Mouse (Mus musculus): Measurements from ENCODE around the gene Srsf9. TPM values are rescaled to one million over a fixed set of nuclear protein-coding genes. Genes with fewer than 3 reads are reported as not detected.
"Not testable (repeated sequence)": the region's sequence is repeated elsewhere in the genome, so short reads cannot be mapped to it uniquely, and the experiment has no call there.

Gene Srsf9
- polyA plus RNA-seq, 1 experiment from 2014 or later: 234 TPM

DNA sequence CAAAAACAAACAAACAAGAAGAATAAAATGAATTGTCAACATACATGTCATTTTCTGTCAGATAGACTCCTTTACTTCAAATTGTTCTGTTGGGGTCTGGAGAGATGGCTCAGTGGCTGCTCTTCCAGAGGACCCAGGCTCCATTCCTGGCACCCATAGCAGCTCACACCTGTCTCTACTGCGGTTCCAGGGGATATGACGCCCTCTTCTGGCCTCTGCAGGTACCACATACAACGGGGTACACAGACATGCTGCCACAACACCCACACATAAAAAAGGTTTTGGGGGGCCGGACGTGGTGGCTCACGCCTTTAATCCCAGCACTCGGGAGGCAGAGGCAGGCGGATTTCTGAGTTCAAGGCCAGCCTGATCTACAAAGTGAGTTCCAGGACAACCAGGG lies 32.8 kb upstream of the Srsf9 start:
- H3K4me1 ChIP-seq (replicated peaks; ENCODE audit: insufficient read depth, low read length): peaks cover 10% of the 10 kb centered on the region; the same call in 1 of the 2 replicates
- no peaks in the 10 kb centered on the region for H3K9me3 ChIP-seq (replicated peaks; ENCODE audit: low read length)
- H3K36me3 ChIP-seq (ENCODE audit: insufficient read depth, low read length): peaks cover 41% of the 10 kb centered on the region
- H3K4me3 ChIP-seq (replicated peaks; ENCODE audit: low read depth, low read length): no peak overlapping the region
- no peaks in the 10 kb centered on the region for H3K27me3 ChIP-seq (ENCODE audit: insufficient read depth, low read length)
- ATAC-seq (replicated peaks; ENCODE audit: low FRiP score, low read depth) (no peak), DNase-seq (ENCODE audit: low spot score) (no peak)
- no peak overlapping the region for H3K9ac ChIP-seq (ENCODE audit: low read depth, low read length)
- 94% methylated on average over 8 of the region's 8 CpGs for WGBS
- H3K27ac ChIP-seq: no peak overlapping the region
- no peak overlapping the region for H3K4me2 ChIP-seq (ENCODE audit: low read length)
- peak; percentile 35; the same call in 1 of the 2 replicates for TF ChIP-seq CTCF (IDR thresholded peaks at IDR 0.05; ENCODE audit: low read depth)

DNA sequence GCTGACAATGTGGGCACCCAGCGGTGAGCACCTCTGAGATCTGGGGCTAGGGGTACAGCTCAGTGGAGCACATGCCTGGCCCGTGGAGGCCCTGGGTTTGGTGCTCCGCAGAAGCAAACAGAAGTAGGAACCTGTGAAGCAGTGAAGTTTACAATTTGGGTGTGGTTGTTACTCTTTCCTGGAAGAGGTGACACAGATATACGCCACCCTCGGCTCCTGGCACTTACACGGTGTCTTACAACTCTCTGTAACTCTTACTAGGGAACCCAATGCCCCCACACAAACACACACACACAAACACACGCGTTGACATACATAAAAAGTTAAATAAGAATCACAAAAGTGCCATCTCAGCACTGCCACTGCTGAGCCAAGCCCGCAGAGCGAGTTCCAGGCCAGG lies 30.6 kb upstream of the Srsf9 start:
- H3K9me3 ChIP-seq (replicated peaks; ENCODE audit: low read length): no peaks in the 10 kb centered on the region
- no peak overlapping the region for H3K4me3 ChIP-seq (replicated peaks; ENCODE audit: low read depth, low read length)
- H3K27ac ChIP-seq: no peak overlapping the region
- peaks cover 13% of the 10 kb centered on the region; the same call in 1 of the 2 replicates for H3K4me1 ChIP-seq (replicated peaks; ENCODE audit: insufficient read depth, low read length)
- WGBS: 77% methylated on average over 10 of the region's 10 CpGs
- DNase-seq (ENCODE audit: low spot score) (no peak), ATAC-seq (replicated peaks; ENCODE audit: low FRiP score, low read depth) (no peak)
- peaks cover 28% of the 10 kb centered on the region for H3K36me3 ChIP-seq (ENCODE audit: insufficient read depth, low read length)
- TF ChIP-seq CTCF (IDR thresholded peaks at IDR 0.05; ENCODE audit: low read depth): no peak
- H3K4me2 ChIP-seq (ENCODE audit: low read length): no peak overlapping the region
- no peaks in the 10 kb centered on the region for H3K27me3 ChIP-seq (ENCODE audit: insufficient read depth, low read length)
- H3K9ac ChIP-seq (ENCODE audit: low read depth, low read length): no peak overlapping the region

DNA sequence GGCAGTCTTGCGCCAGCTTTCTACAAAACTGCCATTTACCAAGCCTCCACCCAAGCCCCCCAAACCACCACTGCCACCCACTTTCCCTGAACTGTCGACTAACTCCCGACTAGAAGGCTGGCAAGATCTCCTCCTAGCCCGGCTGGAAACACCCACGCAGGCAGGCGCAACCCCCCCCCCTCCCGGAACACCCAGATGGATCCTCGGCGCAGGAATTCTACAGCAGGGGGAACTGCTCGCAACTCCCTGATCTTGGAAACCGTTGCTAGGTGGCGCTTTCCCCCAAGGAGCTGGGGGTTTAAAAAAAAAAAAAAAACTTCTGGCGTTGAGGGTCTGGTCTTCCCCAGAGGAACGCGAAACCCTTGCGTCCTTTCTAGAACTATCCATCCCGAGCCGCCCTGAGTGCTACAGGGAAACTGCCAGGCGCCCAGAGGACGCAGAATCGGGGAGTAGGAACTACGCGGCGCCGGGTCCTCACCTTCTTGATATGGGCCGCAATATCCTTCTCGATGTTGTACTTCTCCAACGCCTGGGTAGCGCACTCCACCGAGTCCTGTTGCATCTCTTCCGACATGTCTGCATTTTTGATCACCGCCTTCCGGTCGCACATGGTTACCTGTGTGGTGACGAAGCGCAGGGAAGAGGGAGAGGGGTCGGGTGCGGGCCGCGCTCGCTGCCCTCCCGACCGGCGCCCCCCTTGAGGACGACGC lies 26.8 kb upstream of the Srsf9 start:
- Histone ChIP-seq H3K9me3 (replicated peaks; ENCODE audit: low read length) (no peaks in the 10 kb centered on the region), H3K9ac (ENCODE audit: low read depth, low read length) (peak overlapping the region; percentile 84), H3K27ac (peak overlapping the region; percentile 95), H3K4me2 (ENCODE audit: low read length) (peak overlapping the region; percentile 70), H3K36me3 (ENCODE audit: insufficient read depth, low read length) (peaks cover 21% of the 10 kb centered on the region), H3K4me3 (replicated peaks; ENCODE audit: low read depth, low read length) (peak overlapping the region; percentile 79), H3K4me1 (replicated peaks; ENCODE audit: insufficient read depth, low read length) (peaks cover 13% of the 10 kb centered on the region; the same call in 1 of the 2 replicates), H3K27me3 (ENCODE audit: insufficient read depth, low read length) (no peaks in the 10 kb centered on the region)
- ATAC-seq (replicated peaks; ENCODE audit: low FRiP score, low read depth): no peak; the same call in 1 of the 2 replicates
- under 1% methylated on average over 46 of the region's 46 CpGs for WGBS
- peak; percentile 56 for TF ChIP-seq CTCF (IDR thresholded peaks at IDR 0.05; ENCODE audit: low read depth)
- DNase-seq (ENCODE audit: low spot score): peak; percentile 93

DNA sequence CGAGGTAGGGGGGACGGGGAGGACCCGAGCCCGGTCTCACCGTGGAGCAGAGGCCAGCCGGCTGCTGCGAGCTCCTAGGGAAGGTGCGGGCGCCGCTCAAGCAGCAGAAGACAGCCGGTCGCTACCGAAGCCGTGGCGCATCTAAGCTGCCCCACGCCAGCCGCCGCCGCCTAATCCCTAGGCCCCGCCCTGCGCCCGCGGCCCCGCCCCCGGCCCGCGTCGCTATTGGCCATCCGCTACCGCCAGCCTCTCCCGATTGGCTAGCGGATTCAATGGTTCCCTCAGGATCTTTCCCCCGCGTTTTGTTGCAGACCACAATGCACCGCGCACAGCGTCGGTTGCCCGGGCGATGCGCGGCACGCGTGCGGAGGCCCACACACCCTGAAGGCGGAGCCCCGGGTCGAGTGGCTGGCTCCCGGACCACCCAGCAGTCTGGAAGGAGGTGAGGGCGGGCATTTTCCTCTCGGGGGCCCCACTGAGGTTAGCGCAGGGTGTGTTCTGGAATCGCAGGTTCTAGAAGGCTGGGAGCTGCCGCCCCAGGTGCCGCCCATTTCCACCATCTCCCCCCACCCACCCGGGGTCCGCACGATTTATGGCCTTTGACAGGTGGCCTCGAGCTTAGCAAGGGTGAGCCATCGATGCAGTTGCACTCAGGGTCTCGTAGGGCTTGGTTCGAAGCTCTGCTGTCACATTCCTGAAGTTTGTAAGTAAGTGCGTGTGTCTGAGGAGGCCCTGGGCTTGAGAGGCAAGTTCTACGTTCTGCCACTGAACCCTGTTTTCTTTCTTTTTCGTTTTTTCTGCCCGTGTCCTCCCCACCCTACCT lies 26.0 kb upstream of the Srsf9 start, which contains the start of gene Dynll1:
Gene Dynll1 (minus strand): TSS at position 208 of the 823 bp plus-strand sequence.
- WGBS: under 1% methylated on average over 59 of the region's 66 CpGs
- H3K27me3 ChIP-seq (ENCODE audit: insufficient read depth, low read length): no peaks in the 10 kb centered on the region
- H3K4me2 ChIP-seq (ENCODE audit: low read length): peak within 1 kb of the TSS; percentile 70
- peak within 1 kb of the TSS; percentile 79 for H3K4me3 ChIP-seq (replicated peaks; ENCODE audit: low read depth, low read length)
- peaks cover 13% of the 10 kb centered on the region; the same call in 1 of the 2 replicates for H3K4me1 ChIP-seq (replicated peaks; ENCODE audit: insufficient read depth, low read length)
- H3K36me3 ChIP-seq (ENCODE audit: insufficient read depth, low read length): peaks cover 21% of the 10 kb centered on the region
- DNase-seq (ENCODE audit: low spot score) (peak; percentile 98), ATAC-seq (replicated peaks; ENCODE audit: low FRiP score, low read depth) (peak; percentile 98)
- H3K9me3 ChIP-seq (replicated peaks; ENCODE audit: low read length): no peaks in the 10 kb centered on the region
- peak within 1 kb of the TSS; percentile 95 for H3K27ac ChIP-seq
- TF ChIP-seq CTCF (IDR thresholded peaks at IDR 0.05; ENCODE audit: low read depth): peak; percentile 36
- peak within 1 kb of the TSS; percentile 84 for H3K9ac ChIP-seq (ENCODE audit: low read depth, low read length)

DNA sequence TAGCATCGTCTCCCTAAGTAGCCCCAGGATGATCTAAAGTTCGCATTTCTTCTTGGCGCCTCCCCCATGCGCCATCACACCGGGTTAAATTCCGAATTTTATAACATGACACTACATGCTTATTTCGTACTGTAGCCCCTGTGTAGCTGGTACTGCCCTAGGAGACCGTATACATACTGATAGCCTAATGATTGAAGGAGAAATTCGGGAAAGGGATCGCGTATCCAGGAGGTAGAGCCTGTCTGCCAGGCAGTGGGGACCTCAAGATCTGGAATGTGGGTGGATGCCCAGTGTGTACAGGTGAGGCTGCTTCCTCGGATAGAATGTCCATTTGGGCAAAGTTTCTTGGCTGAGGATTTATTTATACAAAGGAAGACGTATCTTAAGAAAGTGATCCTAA lies 25.4 kb upstream of the Srsf9 start:
- Histone ChIP-seq H3K4me2 (ENCODE audit: low read length) (peak overlapping the region; percentile 62), H3K9me3 (replicated peaks; ENCODE audit: low read length) (no peaks in the 10 kb centered on the region), H3K4me3 (replicated peaks; ENCODE audit: low read depth, low read length) (peak overlapping the region; percentile 79), H3K36me3 (ENCODE audit: insufficient read depth, low read length) (peaks cover 15% of the 10 kb centered on the region), H3K4me1 (replicated peaks; ENCODE audit: insufficient read depth, low read length) (peaks cover 13% of the 10 kb centered on the region; the same call in 1 of the 2 replicates), H3K27me3 (ENCODE audit: insufficient read depth, low read length) (no peaks in the 10 kb centered on the region), H3K27ac (peak overlapping the region; percentile 54), H3K9ac (ENCODE audit: low read depth, low read length) (peak overlapping the region; percentile 49)
- DNase-seq (ENCODE audit: low spot score): no peak
- no peak for ATAC-seq (replicated peaks; ENCODE audit: low FRiP score, low read depth)
- no peak for TF ChIP-seq CTCF (IDR thresholded peaks at IDR 0.05; ENCODE audit: low read depth)
- 16% methylated on average over 13 of the region's 13 CpGs for WGBS

DNA sequence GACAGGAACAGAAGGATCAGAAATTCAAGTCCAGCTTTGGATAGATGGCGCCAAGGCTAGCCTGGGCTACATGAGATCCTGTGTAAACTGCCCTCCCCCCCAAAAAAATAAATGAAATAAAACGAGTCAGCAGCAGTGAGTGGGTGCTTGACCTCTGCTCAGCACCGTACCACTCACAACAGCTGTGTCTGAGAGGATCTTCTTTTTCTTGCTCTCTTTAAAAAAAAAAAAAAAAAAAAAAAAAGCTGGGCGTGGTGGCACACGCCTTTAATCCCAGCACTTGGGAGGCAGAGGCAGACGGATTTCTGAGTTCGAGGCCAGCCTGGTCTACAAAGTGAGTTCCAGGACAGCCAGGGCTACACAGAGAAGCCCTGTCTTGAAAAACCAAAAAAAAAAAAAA lies 24.8 kb upstream of the Srsf9 start:
- H3K27me3 ChIP-seq (ENCODE audit: insufficient read depth, low read length); H3K4me2 ChIP-seq (ENCODE audit: low read length): not testable (repeated sequence)

More for the DNA sequence above, 24.8 kb upstream of the Srsf9 start:
- not testable (repeated sequence) for H3K4me3 ChIP-seq (replicated peaks; ENCODE audit: low read depth, low read length); ATAC-seq (replicated peaks; ENCODE audit: low FRiP score, low read depth); H3K36me3 ChIP-seq (ENCODE audit: insufficient read depth, low read length); H3K9ac ChIP-seq (ENCODE audit: low read depth, low read length); H3K9me3 ChIP-seq (replicated peaks; ENCODE audit: low read length); DNase-seq (ENCODE audit: low spot score); H3K27ac ChIP-seq
- peaks cover 13% of the 10 kb centered on the region; the same call in 1 of the 2 replicates for H3K4me1 ChIP-seq (replicated peaks; ENCODE audit: insufficient read depth, low read length)
- WGBS: 74% methylated on average over 3 of the region's 7 CpGs

Data from kidney, postnatal 0 days (tissue).